Mouse (Mus musculus) liver, embryonic 14.5 days (tissue): ENCODE measurements at regions not wholly inside any gene's neighbourhood (a gene's known extent, or its start where the extent isn't known, plus 50 kb on each side); places are given as distances from the start of the nearest gene placed in this dataset.

Experiments
- ATAC-seq: fragments of 200-750 bp; cut with Nextera tagmentation; 2 replicates; pipeline ENCODE4 v1.8.0; 2017; ENCODE audit warnings: moderate number of reproducible peaks, mild to moderate bottlenecking, moderate library complexity; ENCODE audit not compliant: insufficient read depth
- DNase-seq, 3 experiments: peaks; one replicate each; pipeline ENCODE4 v3.0.0-alpha.2; 2012 to 2013; ENCODE audit warnings: low read depth in 3 of 3, low spot score in 3 of 3
- H3K27ac ChIP-seq: fragments of 300-500 bp; sonication (generic); 2 replicates; pipeline ENCODE4 v1.5.1; 2014; ENCODE audit warnings: moderate library complexity, mild to moderate bottlenecking, control low read depth, inconsistent platforms
- H3K27me3 ChIP-seq: fragments of 300-500 bp; sonication (generic); 2 replicates; pipeline ENCODE4 v1.6.1; 2014; ENCODE audit warnings: mild to moderate bottlenecking, low read length, moderate library complexity; ENCODE audit not compliant: control insufficient read depth, insufficient read depth
- H3K36me3 ChIP-seq: fragments of 300-500 bp; sonication (generic); replicated peaks from 2 replicates; pipeline ENCODE4 v1.6.1; 2014; ENCODE audit warnings: low read depth; ENCODE audit not compliant: control insufficient read depth, insufficient read depth
- H3K4me1 ChIP-seq, 2 experiments: fragments of 200-500 bp in 1 of 2; fragments of 300-500 bp in 1 of 2; sonication (generic) in 1 of 2; replicated peaks; 2 replicates each; pipeline ENCODE4 v1.6.1; 2012 to 2014; ENCODE audit warnings: antibody characterized with exemption in 1 of 2, inconsistent platforms in 1 of 2, low read length in 1 of 2; ENCODE audit not compliant: control insufficient read depth in 2 of 2, insufficient read depth in 2 of 2
- H3K4me2 ChIP-seq: fragments of 300-500 bp; sonication (generic); 2 replicates; pipeline ENCODE4 v1.6.1; 2014; ENCODE audit warnings: low read depth, mild to moderate bottlenecking, control low read depth, moderate library complexity
- H3K4me3 ChIP-seq, 2 experiments: fragments of 200-500 bp in 1 of 2; fragments of 300-500 bp in 1 of 2; sonication (generic) in 1 of 2; 2 replicates each; pipeline ENCODE4 v1.5.1; 2012 to 2014; ENCODE audit warnings: low read depth in 2 of 2, low read length in 2 of 2, mild to moderate bottlenecking in 2 of 2, control low read depth in 1 of 2, inconsistent platforms in 1 of 2, moderate library complexity in 1 of 2; ENCODE audit not compliant: insufficient read depth in 1 of 2
- H3K9ac ChIP-seq: fragments of 300-500 bp; sonication (generic); replicated peaks from 2 replicates; pipeline ENCODE4 v1.6.1; 2014; ENCODE audit warnings: mild to moderate bottlenecking, control low read depth, moderate library complexity
- H3K9me3 ChIP-seq: fragments of 300-500 bp; sonication (generic); 2 replicates; pipeline ENCODE4 v1.6.1; 2016; ENCODE audit warnings: low read length, mixed read lengths; ENCODE audit not compliant: control insufficient read depth
- CTCF ChIP-seq: IDR thresholded peaks from 2 replicates; pipeline ENCODE4 v1.5.1; 2016; ENCODE audit warnings: antibody characterized with exemption, low read depth, control low read depth
- EP300 ChIP-seq: IDR thresholded peaks from 2 replicates; pipeline ENCODE4 v1.6.1; 2016; ENCODE audit warnings: antibody characterized with exemption, low read depth
- WGBS: fragments of 180-500 bp; shearing (Covaris S2); extraction: QIAGEN DNeasy Blood & Tissue Kit; methylation state at CpG from one replicate; pipeline ENCODE4 v1.1.7; 2014; ENCODE audit not compliant: insufficient replicate concordance; 5-methylcytosine and 5-hydroxymethylcytosine counted together

- DNase-seq (no peak), ATAC-seq (no peak)
- 77% methylated on average over 6 of the region's 6 CpGs for WGBS
- TF ChIP-seq EP300, result no peak
- Histone ChIP-seq H3K27me3 (no peaks in the 10 kb centered on the region), H3K9ac (no peak overlapping the region), H3K27ac (no peak overlapping the region), H3K9me3 (no peaks in the 10 kb centered on the region), H3K4me1 (no peaks in the 10 kb centered on the region), H3K4me3 (no peak overlapping the region), H3K4me2 (no peak overlapping the region), H3K36me3 (no peaks in the 10 kb centered on the region)
These were observed 448.1 kb downstream of the Cd83 start for GRCm38 (mm10) chr13:44232716-44233051.

GRCm38 (mm10) chr13:44234241-44234640, 449.7 kb downstream of the Cd83 start:
- WGBS, result 57% methylated on average over 6 of the region's 6 CpGs
- ATAC-seq, result no peak
- no peak for DNase-seq
- Histone ChIP-seq H3K9me3 (no peaks in the 10 kb centered on the region), H3K27me3 (no peaks in the 10 kb centered on the region), H3K9ac (no peak overlapping the region), H3K4me1 (no peaks in the 10 kb centered on the region), H3K4me3 (no peak overlapping the region), H3K36me3 (no peaks in the 10 kb centered on the region), H3K27ac (no peak overlapping the region), H3K4me2 (no peak overlapping the region)
- TF ChIP-seq CTCF, result no peak
- TF ChIP-seq EP300, result no peak

GRCm38 (mm10) chr13:44235236-44235635, 450.7 kb downstream of the Cd83 start:
- no peaks in the 10 kb centered on the region for H3K9me3 ChIP-seq
- no peaks in the 10 kb centered on the region for H3K4me1 ChIP-seq
- TF ChIP-seq EP300 (no peak), CTCF (no peak)
- H3K36me3 ChIP-seq, result no peaks in the 10 kb centered on the region
- no peak overlapping the region for H3K4me2 ChIP-seq
- no peak overlapping the region for H3K27ac ChIP-seq
- no peak overlapping the region for H3K9ac ChIP-seq
- WGBS, result 63% methylated on average over 5 of the region's 5 CpGs
- no peaks in the 10 kb centered on the region for H3K27me3 ChIP-seq
- ATAC-seq, result no peak
- no peak overlapping the region for H3K4me3 ChIP-seq
- DNase-seq, result no peak

- no peak overlapping the region for H3K9ac ChIP-seq
- no peaks in the 10 kb centered on the region for H3K27me3 ChIP-seq
- no peaks in the 10 kb centered on the region for H3K4me1 ChIP-seq
- DNase-seq (no peak), ATAC-seq (no peak)
- H3K36me3 ChIP-seq, result no peaks in the 10 kb centered on the region
- no peak overlapping the region for H3K4me3 ChIP-seq
- WGBS, result 49% methylated on average over 2 of the region's 2 CpGs
- no peak overlapping the region for H3K4me2 ChIP-seq
- H3K9me3 ChIP-seq, result no peaks in the 10 kb centered on the region
- TF ChIP-seq EP300, result no peak
- H3K27ac ChIP-seq, result no peak overlapping the region
These were observed 451.4 kb downstream of the Cd83 start for GRCm38 (mm10) chr13:44235941-44236340.

- WGBS, result 68% methylated on average over 11 of the region's 11 CpGs
- ATAC-seq (no peak), DNase-seq (no peak)
- no peaks in the 10 kb centered on the region for H3K4me1 ChIP-seq
- H3K9ac ChIP-seq, result no peak overlapping the region
- H3K27ac ChIP-seq, result no peak overlapping the region
- no peaks in the 10 kb centered on the region for H3K9me3 ChIP-seq
- no peaks in the 10 kb centered on the region for H3K36me3 ChIP-seq
- no peaks in the 10 kb centered on the region for H3K27me3 ChIP-seq
- no peak overlapping the region for H3K4me2 ChIP-seq
- TF ChIP-seq CTCF (no peak), EP300 (no peak)
- no peak overlapping the region for H3K4me3 ChIP-seq
These were observed 453.7 kb downstream of the Cd83 start for GRCm38 (mm10) chr13:44238308-44238707.

- 69% methylated on average over 6 of the region's 6 CpGs for WGBS
- no peaks in the 10 kb centered on the region for H3K9me3 ChIP-seq
- H3K4me3 ChIP-seq, result no peak overlapping the region
- H3K4me2 ChIP-seq, result no peak overlapping the region
- H3K27me3 ChIP-seq, result no peaks in the 10 kb centered on the region
- TF ChIP-seq CTCF (no peak), EP300 (no peak)
- H3K27ac ChIP-seq, result no peak overlapping the region
- ATAC-seq (no peak), DNase-seq (no peak)
- H3K36me3 ChIP-seq, result no peaks in the 10 kb centered on the region
- no peak overlapping the region for H3K9ac ChIP-seq
- H3K4me1 ChIP-seq, result peaks cover 0 to 2% of the 10 kb centered on the region in 2 experiments; a peak in 2 of 4 replicates
These were observed 458.6 kb downstream of the Cd83 start for GRCm38 (mm10) chr13:44243211-44243610.
